Mouse (Mus musculus) natural killer cell, adult 2 months (primary cell): ENCODE results near the gene Suox.
"Not testable (repeated sequence)": the region's sequence is repeated elsewhere in the genome, so short reads cannot be mapped to it uniquely, and the experiment has no call there.

Source experiments
- DNase-seq, 2 experiments: peaks; one replicate each; pipeline ENCODE4 v3.0.0; 2022; ENCODE audit warnings: low spot score in 2 of 2

Suox gene

GRCm38 (mm10) chr10:128626311-128627310, 47.3 kb downstream of the Suox start, which contains the start of gene Rps26:
Gene Rps26, minus strand, starts transcription at chr10:128626747.
- DNase-seq = peak; percentile 91 to 93

- no peak for DNase-seq
Observed at GRCm38 (mm10) chr10:128625287-128625894, 48.5 kb downstream of the Suox start.

GRCm38 (mm10) chr10:128623106-128623613, 50.7 kb downstream of the Suox start:
- DNase-seq = not testable (repeated sequence)

GRCm38 (mm10) chr10:128622702-128623101, 51.2 kb downstream of the Suox start:
- no peak for DNase-seq

GRCm38 (mm10) chr10:128621986-128622520, 51.8 kb downstream of the Suox start:
- DNase-seq = no peak

- DNase-seq = no peak
Observed at GRCm38 (mm10) chr10:128620241-128620640, 53.6 kb downstream of the Suox start.
